Mouse (Mus musculus): ENCODE measurements around the gene Dcun1d4.

The Dcun1d4 gene

DNA sequence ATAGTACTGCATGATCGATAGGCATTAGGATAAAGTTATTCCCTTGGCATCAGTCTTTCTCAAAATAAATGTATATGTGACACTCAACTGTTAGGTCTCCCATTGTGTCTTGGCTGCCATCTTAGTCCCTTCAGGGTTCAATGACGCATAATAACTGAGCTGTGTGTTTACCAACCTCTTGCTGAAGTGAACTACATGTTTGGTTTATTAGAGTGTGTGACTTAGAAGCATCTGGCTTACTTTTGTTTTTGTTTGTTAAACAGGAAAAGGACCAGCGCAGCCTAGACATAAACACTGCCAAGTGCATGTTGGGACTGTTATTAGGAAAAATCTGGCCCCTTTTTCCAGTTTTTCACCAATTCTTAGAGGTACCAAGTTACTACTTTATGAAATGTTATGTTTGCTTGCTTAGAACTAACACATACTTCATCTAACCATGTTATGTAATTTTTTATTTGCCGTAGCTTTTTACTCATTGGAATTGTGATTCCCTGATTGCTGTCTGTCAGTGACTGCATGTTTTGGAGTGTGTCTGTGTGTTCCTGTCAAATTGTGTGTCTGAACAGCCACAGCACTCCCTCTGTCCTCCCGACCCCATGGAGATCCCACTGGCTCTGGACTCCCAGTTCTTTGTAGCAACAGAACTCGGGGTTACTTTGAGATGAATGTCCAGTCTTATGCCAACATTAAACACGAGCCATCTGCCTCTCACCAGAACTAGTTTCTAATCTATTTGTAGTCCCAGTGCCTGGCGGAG, 74.5 kb downstream of the Dcun1d4 start:
- TF ChIP-seq GATA4 (IDR thresholded peaks at IDR 0.05; ENCODE audit: insufficient replicate concordance, low read length), result no peak

DNA sequence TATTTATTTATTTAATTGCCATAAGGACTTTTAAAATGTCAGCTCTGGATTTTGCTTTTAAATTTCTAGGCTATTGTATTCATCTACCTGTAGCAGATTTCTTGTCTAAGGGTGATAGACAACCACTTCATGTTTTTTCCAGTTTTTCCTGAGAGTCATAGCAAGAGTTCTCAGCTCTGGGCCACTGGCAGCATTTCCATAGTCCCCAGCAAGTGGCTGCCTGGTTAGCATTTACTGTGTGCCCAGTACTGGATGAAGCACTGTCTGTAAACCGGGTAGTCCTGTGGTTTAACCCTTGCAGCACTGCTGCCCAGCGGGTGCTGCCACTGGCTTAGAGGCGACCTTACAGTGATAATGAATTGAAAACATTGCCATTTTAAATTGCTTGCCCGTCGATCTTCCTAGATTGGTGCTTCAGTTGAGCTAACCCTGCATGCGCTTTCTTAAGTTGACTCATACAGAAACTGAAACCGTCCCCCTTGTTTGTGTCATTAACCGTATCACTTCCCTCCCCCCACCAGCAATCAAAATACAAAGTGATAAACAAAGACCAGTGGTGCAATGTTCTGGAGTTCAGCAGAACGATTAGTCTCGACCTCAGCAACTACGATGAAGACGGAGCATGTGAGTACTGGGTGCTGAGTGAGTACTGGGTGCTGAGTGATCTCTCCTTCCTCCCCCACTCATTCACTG, 76.1 kb downstream of the Dcun1d4 start:
- peak; percentile 35; the same call in 1 of the 2 replicates for TF ChIP-seq GATA4 (IDR thresholded peaks at IDR 0.05; ENCODE audit: insufficient replicate concordance, low read length)

DNA sequence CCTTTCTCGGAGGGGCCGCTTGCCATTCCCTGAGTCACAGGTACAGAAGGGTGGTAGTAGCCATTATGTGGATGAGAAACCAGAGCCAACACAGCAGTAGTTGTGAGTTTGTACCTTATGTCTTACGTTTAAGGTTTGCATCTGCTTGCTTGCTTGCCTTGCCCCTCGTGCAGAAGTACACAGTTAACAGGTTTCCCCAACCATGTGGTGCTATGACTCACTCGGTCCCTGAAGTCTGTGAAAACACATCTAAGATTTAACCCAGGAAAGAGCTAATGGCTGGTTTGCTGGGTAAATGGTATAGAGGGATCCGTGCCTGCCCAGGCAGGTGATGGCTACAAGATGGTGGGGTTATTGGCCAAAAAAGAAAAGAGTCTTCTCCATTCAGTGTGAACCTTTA, 78.0 kb downstream of the Dcun1d4 start:
- TF ChIP-seq GATA4 (IDR thresholded peaks at IDR 0.05; ENCODE audit: insufficient replicate concordance, low read length), result no peak

DNA sequence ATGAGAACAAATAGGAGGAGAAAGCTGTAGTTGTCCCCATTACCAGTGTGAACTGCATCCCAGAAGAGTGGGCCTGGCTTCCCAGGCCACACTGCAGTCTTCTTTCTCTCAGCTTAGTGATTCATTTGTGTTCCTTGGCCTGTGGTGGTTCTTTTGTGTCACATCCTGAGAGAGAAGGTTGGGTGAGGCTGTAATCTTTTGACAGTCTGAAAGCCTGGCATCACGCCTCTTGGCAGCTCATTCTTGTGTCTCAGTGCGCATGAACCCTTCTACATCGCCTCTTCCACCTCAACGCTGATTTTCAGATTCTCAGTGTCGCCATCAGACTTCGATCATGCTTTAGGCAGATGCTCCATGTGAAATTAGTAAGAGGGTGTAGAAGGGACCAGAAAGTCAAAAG, 83.2 kb downstream of the Dcun1d4 start:
- TF ChIP-seq GATA4 (IDR thresholded peaks at IDR 0.05; ENCODE audit: insufficient replicate concordance, low read length), result no peak

DNA sequence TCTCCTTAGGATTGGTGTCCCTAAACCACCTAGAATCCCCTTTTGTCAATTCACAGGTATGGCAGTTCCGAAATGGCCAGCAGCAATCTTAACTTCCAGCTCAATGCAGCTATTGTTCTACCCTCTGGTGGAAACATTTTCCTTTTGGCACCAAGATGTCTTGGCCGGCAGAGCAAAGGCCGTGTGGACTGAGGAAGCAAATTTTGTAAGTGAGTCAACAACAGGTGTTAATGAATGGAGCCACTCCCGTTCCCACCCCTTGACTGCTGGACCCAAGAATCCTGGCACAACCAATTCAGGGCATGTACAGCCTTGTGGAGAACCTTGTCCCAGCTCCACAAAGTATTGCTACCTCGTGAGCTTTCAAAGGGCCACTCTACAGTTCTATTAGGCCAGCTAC, 85.3 kb downstream of the Dcun1d4 start:
- TF ChIP-seq GATA4 (IDR thresholded peaks at IDR 0.05; ENCODE audit: insufficient replicate concordance, low read length), result no peak

DNA sequence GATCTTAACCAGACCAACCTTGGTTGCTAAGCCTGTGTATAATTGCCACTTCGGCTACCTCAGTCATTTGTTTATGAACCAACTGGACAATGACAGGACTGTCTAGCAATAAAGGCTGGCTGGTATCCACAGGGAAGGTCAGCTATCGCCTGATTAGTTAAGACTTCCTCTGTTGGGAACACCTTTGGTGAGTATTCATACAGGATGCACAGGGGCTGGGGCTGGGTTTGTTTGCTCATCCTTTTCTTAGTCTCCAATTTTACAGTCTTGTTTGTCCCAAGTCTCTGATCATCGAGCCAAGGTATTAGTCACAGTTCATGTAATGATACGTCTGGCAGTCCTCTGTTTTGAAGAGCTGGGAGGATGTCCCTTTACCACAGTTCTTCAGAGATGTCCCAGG, 86.1 kb downstream of the Dcun1d4 start:
- no peak for TF ChIP-seq GATA4 (IDR thresholded peaks at IDR 0.05; ENCODE audit: insufficient replicate concordance, low read length)

DNA sequence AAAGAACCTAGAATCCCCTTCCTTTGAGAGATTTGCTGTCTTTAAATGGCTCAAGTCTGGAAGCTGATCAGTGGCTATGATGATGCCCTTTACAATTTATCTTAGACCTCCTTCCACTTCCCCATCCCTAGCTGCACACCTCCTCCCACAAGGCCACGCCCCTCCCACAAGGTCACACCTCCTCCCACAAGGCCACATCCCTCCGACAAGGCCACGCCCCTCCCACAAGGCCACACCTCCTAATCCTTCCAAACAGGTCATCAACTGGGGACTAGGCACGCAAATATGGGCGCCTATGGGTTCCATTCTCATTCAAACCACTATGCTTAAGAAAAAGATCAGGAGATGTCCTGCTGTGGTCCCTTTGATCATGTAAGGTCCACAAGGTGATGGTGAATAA, 88.4 kb downstream of the Dcun1d4 start:
- TF ChIP-seq GATA4 (IDR thresholded peaks at IDR 0.05; ENCODE audit: insufficient replicate concordance, low read length), result no peak

DNA sequence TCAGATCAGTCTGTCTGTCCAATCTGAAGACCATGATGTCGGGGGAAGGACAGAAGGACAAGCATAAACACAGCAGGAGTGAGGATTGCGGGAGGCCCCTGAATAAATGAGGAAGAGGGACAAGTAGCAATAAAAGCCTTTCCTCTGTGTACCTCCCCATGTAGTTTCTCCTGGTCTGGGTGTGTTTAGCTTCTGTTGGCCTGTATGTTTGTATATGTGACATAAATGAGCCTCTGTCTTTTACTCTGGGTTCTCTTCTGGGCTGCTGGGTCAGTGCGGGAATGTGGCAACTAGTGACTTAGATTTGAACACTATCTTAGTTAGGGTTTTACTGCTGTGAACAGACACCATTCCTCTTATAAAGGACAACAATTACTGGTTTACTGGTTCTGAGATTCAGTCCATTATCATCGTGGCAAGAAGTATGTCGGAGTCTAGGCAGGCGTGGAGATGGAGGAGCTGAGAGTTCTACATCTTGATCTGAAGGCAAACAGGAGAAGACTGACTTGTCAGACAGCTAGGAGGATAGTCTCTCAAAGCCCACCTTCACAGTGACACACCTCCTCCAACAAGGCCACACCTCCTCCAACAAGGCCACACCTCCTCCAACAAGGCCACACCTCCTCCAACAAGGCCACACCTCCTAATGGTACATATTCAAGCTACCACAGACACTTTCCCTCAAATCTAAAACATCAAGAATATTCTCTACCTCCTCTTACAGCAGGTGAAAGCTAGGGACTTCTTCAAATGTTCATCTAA, 90.8 kb downstream of the Dcun1d4 start:
- no peak for TF ChIP-seq GATA4 (IDR thresholded peaks at IDR 0.05; ENCODE audit: insufficient replicate concordance, low read length)

DNA sequence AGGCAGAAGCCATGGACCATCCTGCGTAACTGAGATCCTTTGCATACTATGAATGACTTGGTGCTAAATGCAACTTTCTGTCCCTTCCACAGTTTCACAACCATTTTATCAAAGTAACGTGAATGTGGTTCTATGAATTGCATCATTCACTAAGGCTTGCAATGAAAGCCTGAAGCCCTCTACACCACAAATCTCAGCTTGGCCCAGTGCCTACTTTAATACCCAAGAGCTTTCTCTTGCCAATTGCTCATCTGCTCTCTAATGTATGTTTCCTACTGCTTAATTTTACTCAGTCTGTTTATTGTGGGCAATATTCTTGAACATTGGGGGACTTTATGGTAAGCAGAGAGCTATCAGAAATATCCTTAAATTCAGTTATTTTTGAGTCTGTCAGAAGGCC, 92.0 kb downstream of the Dcun1d4 start:
- TF ChIP-seq GATA4 (IDR thresholded peaks at IDR 0.05; ENCODE audit: insufficient replicate concordance, low read length), result no peak

DNA sequence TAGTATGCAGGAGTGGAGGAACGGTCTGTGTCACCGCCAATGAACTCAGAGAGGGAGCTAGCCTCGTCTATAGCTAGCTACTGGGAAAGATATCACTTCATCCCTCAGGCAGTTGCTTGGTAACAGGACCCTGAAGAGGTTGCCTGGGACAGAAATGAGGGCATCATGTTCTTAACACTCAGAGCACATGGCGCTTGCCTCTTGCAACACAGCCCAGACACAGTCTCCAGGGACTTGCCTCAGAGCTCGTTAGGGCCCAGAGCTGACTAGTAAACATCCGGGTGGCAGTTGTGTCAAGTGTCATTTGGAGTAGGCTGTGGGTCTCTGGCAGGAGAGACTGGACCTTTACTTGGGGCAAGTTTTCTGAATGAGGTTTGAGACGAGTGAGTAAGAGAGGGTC, 93.0 kb downstream of the Dcun1d4 start:
- TF ChIP-seq GATA4 (IDR thresholded peaks at IDR 0.05; ENCODE audit: insufficient replicate concordance, low read length), result no peak

DNA sequence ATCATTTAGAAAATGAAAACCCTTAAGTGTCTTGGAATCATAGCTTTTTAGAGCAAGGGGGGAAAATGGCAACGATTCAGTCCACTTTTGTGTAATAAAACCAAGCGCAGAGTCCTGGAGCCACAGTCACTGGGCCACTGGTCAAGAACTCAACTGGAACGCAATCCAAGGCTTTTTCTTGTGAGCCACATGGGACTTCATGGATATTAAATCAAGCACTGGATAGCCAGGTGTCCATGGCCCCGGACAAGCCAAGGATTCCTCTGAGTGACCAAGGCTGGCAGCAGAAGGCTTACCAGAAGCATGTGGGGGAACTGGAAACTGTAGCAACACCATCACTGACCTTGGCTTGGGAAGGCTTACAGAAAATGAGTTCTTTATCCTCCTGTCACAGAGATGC, 93.8 kb downstream of the Dcun1d4 start:
- no peak for TF ChIP-seq GATA4 (IDR thresholded peaks at IDR 0.05; ENCODE audit: insufficient replicate concordance, low read length)

DNA sequence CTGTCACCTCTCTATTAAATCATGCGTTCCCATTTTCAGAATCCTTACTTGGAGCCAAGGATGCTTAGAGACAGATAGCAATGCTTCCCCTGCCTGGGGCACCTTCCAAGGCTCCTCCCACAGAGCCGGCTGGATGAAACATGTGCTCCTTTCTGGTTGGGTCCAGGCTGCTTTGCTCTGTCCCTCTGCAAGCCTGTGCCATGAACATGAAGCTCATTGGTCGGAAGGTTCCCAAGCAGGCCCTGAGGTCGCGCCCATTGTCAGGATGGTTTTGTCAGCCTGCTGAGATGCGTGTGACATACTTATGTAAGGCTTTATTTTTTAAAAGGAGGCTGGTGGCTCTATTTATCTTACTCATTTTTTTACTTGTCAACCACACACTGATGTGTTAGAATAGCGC, 95.9 kb downstream of the Dcun1d4 start:
- TF ChIP-seq GATA4 (IDR thresholded peaks at IDR 0.05; ENCODE audit: insufficient replicate concordance, low read length), result no peak

DNA sequence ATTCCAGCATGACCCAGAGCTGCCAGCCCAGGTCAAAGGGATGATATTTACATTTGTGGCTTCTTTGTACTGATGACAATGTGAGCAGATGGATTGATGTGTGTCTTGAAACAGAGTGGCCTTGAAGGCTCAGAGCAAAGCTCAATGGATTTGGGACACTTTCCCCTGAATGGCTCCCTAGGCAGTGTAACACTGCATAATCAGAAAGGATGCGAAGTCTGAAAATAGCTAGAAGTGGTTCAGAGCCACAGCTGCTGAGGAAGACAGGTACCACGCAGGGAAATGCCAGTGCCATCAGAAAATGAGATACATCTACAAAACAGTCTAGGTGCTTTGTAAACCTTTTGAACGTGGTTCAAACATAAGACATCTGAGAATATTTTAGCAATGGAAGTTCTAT, 97.3 kb downstream of the Dcun1d4 start:
- no peak for TF ChIP-seq GATA4 (IDR thresholded peaks at IDR 0.05; ENCODE audit: insufficient replicate concordance, low read length)

DNA sequence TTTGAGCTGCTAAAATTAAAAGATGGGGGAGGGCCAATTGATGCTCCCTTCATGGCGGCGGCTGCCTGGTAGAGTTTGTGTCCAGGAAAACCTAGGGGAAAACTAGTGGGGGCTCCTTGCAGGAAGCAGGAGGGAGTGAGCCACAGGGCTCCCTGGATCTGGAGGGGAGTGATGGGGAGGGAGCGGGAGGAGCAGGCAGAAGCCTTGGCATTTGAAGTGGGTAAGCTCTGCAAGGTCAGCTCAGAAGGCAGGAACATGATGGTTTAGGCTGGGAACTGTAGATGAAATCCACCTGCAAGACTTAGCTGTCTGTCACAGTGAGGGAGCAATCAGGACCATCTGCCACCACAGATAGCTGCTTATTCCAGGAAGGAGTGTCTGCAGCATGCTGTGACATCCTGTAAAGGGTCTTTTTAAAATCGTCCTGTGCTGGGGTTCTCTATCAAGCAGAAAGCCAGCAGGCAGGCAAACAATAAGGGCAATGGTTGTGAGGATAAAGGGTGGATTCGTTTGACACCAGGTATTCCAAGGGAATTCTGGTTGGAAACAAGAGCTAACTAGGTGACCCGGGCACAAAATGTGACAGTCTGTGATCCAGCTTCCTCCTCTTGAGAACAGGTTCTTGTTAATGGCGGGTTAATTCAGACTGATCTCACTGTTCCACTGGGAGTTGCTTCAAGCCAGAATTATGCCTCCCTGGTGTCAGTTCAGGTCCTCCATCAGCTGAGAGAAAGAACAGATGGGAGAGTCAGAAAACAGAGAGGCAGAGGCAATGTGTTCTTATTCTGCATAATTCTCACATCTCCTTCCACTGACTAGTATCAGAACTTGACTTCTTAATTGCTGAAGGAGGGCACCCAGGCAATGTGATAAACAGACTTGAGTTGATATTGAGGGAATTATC, 104.7 kb downstream of the Dcun1d4 start:
- no peak for TF ChIP-seq GATA4 (IDR thresholded peaks at IDR 0.05; ENCODE audit: insufficient replicate concordance, low read length)

DNA sequence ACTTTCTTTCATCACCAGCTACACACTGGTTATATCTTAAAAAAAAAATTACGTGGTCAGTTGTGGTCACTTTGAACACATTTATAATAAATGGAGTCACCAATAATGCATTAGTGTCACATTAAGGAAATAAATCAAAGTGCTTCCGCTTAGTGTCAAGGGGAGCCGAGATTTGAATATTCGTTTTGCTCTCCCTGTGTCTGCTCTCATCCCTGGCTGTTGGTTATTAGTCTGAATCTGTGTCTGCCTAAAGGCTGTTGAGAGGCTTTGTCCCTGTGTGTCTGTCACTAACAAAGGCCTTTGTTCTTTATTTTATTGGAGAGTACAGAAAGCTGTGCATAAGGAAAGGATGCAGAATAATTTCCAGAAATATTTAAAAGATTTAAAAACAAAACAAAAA, 105.8 kb downstream of the Dcun1d4 start:
- no peak for TF ChIP-seq GATA4 (IDR thresholded peaks at IDR 0.05; ENCODE audit: insufficient replicate concordance, low read length)

Data from liver, adult (tissue).